Mouse (Mus musculus): ENCODE results near the gene Sun5. TPM values are rescaled to one million over a fixed set of nuclear protein-coding genes. Genes with fewer than 3 reads are reported as not detected.
A peak's percentile ranks its signal among the peaks of the same experiment; 100 is the strongest.
"Not testable (repeated sequence)": the region's sequence is repeated elsewhere in the genome, so short reads cannot be mapped to it uniquely, and the experiment has no call there.

Sun5 gene
- not detected for total RNA-seq (2021)

DNA sequence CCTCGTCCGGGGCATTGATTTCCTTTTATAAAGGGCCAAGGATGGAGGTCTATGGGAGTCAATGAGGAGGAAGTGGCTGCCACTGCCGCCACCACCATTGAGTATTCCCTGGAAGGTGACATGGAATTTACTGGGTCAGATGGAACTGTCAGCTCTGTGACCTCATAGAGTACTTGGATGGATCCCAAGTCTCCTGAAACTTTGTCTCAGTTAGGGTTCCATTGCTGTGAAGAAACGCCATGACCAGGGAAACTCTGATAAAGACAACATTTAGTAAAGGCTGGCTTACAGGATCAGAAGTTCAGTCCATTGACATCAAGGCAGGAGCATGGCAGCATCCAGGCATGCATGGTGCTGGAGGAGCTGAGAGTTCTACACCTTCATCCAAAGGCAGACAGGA is at the start of gene Sun5:
Gene Sun5 (minus strand): TSS at position 101 of the 400 bp plus-strand sequence.
- DNase-seq, result no peak
- intact Hi-C loops (cut with DNase I), result no loop called here

DNA sequence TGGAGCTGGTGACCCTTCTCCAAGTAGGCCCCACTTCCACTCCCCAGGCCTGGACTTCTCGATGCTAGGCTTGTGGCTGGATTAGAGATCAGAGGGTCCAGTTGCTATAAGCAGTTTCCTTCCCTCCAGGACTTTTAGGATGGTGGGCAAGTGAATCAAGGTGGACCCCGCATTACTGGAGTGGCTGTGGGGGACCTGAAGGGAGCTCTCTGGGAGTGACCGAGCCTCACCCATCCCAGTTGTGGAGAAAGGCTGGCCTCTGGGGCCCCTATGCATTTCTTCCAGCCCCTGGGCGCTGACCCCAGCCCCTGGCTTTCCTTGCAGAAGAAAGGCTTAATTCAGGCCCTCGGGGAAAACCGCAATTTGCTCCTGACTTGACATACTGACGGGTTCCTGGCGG is 47.0 kb upstream of the Sun5 start, which contains the start of gene Bpifb3:
Gene Bpifb3 (plus strand): TSS at position 301 of the 400 bp plus-strand sequence.
- no peak for DNase-seq
- intact Hi-C loops (cut with DNase I), result no loop called here

DNA sequence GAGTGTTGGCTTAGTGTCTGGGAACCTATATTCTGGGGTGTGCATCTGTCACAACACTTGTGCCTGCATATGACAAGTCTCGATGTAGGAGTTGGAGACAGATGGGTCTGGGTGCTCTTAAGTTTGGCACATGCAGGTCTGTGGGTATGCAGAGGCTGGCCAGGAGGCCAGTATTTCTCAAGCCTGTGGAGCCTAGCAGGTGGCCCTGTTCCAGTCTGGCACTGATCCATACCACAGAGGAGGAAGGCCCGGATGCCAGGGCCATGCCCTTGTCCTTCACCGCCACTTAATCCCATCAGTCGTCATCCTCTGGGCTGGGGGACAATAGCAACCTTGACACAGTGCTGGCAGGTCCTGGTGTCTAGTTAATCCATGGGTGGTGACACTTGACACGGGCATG is 43.3 kb upstream of the Sun5 start:
- peak; percentile 22 to 25 for DNase-seq
- intact Hi-C loops (cut with DNase I), result no loop called here

DNA sequence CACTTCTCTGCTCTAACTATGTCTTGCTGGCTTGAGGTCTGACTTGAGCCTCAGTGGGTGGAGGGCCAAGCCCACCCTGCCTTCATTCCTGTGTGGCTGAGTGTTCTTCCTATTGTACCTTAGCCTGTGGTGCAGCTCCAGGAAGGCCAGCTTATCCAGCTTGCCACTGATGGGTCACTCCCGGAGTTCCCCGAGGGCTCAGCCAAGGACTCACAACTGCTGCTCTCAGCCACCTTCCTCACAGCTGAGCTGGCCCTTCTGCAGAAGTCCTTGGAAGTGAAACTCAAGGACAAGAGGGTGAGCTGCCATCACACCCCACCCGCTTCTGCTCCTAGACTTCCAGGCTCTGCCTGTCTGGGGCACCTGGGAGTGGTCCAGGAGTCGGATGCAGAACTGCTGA is 35.7 kb upstream of the Sun5 start:
- no peak for DNase-seq
- intact Hi-C loops (cut with DNase I), result no loop called here

DNA sequence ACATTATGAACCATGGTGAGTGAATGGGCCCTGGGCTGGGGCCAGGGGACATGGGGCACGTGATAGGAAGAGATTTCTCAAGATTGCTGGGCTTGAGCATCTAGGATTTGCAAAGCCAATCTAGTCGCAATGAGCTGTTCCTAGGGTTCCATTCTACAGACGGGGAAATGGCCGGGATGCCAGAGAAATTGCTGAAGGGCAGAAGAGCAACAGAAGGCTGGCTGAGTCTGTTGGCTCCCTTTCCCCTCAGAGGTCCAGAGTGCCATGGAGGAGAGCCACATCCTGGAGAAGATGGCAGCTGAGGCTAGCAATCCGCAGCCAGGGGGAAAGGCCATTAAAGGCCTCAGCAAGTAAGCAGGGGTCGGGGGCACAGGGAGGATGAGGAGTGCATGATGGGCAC is 31.8 kb upstream of the Sun5 start:
- intact Hi-C loops (cut with DNase I), result no loop called here
- no peak for DNase-seq

DNA sequence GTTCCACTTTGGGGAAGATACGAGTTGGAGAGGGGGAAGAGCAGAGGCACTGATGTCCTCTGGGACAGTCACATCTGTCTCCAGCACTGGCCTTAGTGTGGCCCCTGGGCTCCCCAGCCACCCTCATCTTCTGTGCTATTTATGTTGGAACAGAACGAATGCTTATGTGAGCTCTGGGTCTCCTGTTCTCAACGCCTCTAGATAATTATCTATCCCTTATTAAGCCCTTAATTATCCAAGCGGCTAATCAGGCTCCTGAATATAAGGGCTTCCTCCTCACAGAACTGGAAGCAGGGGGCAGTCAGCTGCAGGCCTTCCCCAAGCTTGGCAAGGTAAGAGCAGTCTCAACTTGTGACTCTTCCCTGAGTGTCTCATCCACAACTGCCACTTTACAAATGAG is 29.2 kb upstream of the Sun5 start, which contains the start of gene Bpifb6:
Gene Bpifb6 (plus strand): TSS at position 301 of the 400 bp plus-strand sequence.
- no peak for DNase-seq
- intact Hi-C loops (cut with DNase I), result no loop called here

DNA sequence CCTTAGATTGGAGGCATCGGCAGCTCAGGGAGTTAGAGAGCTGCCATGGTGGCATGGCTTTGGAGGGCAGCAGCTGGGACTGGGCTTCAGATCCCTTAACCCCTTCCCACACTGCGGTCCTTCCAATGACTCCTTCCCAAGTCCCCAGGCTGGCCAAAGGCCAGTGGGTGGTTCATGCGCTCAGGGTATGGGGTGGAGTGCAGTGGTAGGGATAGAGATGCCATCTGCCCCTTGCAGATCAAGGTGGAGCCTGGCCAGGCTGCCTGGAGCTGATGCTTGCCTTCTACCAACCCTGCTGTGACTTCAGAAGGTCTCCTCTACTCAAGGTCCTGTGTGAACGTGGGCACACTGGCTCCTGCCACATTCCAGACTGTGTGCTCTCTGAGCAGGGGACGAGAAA is 28.2 kb upstream of the Sun5 start:
- intact Hi-C loops (cut with DNase I), result no loop called here
- DNase-seq, result no peak

DNA sequence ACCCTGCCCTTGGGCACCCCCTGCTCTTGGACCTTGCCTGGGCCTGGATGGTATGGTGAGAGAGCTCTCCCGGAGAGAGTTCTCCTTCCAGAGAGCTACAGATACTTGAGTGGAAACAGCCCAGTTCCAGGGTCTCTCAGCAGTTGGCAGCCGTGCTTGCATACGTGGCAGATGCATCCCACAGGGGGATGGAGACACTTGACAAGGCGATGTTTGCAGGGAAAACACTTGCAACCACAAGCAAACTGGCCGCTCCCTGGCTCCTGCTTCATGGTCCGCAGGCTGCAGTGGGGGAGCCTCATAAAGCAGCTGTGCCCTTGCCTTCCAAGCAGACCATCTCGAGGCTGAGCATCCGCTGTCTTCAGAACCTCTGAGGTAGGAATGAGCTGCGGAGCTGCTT is 3.9 kb upstream of the Sun5 start, which contains the start of gene Bpifb2:
Gene Bpifb2 (plus strand): TSS at position 301 of the 400 bp plus-strand sequence.
- intact Hi-C loops (cut with DNase I), result no loop called here
- no peak for DNase-seq

DNA sequence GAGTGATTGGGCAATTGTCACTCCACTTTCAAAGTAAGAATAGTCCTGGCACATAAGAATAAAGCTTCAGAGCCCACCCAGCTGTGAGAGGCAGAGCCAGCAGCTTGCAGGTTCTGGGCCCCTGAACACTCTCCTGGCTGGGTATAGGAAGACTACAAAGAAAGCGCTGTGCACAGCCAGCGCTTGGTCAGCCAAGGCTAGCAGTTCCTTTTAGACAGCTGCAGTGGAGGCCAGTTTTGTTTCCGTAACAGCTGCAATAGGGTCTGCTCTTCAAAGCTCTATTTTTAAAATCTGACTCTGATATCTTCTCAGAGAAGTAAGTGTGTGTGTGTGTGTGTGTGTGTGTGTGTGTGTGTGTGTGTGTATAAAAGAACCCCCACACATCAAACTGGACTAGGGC is 8.9 kb downstream of the Sun5 start:
- DNase-seq, result no peak
- intact Hi-C loops (cut with DNase I), result no loop called here

DNA sequence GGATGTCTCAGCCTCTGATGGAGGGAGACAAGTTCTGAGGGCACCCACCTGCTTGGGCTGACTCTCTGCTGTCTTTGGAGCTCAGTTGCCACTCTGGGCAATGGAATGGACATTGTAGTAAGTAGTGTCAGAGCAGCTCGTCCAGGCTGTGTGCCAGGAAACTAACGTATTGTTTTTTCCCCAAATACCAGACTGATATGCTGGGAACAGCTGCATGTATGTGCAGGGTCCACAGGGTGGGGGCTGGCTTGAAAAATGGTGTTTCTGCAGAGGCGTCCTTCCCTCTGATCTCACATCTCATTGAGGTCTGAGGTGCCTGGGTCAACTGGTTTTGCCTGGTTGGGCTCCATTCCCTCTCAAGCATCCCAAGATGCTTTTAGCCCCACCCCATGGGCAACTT is 10.2 kb downstream of the Sun5 start:
- no peak for DNase-seq
- intact Hi-C loops (cut with DNase I), result no loop called here

DNA sequence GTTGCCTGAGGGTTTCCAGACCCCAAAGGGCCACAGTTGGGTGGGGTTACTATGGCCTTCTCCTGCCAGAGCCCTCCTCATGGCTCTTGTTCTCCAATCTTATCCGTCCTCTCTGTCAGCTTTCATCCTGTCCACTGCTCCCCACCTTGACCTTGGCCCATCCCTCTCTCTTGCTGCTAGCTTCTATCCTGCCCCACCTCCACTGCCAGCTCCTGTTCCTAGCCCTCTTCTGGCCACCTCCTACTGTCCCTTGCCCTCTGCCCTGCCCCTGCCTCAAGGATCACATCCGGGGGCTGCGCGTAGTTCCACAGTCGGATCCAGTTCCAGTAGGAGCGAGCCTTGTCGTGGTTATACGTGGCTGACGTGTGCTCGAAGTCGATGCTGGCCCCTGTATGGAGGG is 10.6 kb downstream of the Sun5 start:
- no peak for DNase-seq
- intact Hi-C loops (cut with DNase I), result no loop called here

DNA sequence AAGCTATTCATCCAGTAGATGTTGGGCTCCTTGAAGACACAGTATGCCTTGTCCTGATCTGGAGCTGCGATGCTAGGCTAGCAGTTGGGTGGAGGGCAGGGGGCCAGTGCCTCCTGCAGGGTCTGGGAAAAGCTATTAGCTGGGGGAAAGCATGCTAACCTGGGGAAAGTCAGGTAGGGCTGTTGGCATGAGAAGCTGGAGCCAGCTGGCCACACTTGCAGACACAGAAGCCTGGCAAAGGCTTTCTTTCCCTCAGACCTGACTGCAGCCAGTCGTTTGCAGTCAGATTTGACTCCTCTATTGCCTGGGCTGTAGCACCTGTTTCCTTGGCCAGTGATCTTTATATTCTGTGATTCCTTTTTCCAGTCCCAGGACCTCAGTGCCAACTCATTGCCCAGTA is 11.3 kb downstream of the Sun5 start:
- no peak for DNase-seq
- intact Hi-C loops (cut with DNase I), result no loop called here

DNA sequence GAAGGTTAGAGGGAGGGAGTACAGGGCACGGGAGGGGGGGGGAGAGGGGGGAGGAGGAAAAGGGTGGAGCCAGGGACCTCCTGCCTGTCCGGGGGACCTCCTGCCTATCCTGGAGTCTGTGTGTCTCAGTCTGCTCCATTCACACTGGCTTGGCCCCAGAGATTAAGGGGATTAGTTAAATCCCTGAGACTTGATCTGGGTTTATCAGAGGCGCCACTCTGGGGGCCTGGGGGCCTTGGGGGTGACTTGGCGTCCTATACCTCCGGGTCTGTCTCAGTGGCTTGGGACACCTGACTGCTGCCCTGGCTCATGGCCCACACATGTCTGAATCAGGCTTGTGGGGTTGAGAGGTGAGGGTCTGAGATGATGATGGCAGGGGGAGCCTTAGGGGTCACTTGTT is 17.3 kb downstream of the Sun5 start:
- DNase-seq, result no peak
- intact Hi-C loops (cut with DNase I), result loop anchor here (5.0 kb wide), 1 partner anchor 46 kb away; no protein-coding TSS in a partner anchor

DNA sequence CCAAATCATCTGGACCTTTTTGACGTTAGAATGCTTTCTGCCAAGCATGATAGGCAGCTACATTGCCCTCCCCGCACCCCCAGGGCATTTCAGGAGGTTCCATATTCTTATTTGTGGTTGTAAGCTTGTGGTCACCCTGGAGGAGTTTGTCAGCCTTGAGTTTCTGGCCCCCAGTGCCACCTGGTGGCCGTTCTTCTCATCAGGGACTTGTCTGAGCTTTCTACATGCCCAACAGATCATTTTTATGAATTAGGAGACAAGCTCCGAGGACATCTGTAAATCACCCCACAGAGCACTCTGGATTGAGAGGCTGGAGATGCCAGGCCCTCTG is 19.9 kb downstream of the Sun5 start:
- intact Hi-C loops (cut with DNase I), result loop anchor here (1.0 to 5.0 kb wide), 3 partner anchors 44 to 182 kb away; no protein-coding TSS in a partner anchor
- DNase-seq, result peak; percentile 28 to 53

DNA sequence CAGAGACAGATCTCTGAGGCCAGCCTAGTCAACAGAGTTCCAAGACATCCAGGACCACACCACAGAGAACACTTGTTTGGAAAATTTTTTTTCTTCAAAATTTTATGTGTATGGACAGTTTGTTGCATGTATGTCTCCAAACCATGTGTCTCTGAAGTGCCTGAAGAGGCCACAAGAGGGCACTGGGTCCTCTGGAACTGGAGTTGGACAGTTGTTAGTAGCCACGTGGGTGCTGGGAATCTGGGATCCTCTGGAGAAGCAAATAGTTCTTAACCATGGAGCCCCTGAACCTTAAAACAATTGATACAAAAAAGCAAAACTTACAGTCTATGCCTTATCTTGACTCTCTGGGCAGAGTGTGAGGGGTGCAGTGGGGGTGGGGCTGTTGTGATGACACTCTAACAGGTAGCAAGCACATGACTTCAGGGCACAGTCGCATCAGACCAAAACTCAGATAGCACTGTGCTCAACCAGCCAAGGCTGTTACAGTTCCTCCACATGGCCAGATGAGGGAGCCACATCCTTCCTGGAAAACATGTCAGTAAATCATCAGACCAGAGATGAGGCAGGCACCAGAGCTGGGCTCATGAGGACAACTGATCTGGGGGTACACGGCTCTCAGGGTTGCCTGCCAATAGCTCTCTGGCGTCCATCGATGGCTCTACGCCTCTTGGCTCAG is 20.4 kb downstream of the Sun5 start:
- no peak for DNase-seq
- intact Hi-C loops (cut with DNase I), result loop anchor here (1.0 to 5.0 kb wide), 3 partner anchors 43 to 182 kb away; no protein-coding TSS in a partner anchor

DNA sequence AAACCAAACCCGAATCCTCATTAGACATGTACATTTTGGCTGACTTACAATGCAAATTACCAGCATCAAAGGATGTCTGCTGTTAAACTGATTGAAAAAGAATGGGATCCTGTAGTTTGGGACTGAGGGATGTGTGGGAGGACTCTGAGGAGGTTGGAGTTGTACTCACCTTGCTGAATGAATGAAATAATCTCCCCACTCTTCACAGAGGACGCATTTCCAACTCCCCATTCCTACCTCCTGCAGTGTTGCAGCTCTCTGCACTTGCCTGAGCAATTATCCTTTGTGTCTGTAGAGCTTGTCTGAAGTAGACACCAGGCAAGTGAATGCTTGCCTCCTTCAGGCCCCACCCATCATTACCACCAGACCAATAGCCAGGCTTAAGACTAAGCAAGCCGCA is 22.5 kb downstream of the Sun5 start:
- intact Hi-C loops (cut with DNase I), result no loop called here
- no peak for DNase-seq

DNA sequence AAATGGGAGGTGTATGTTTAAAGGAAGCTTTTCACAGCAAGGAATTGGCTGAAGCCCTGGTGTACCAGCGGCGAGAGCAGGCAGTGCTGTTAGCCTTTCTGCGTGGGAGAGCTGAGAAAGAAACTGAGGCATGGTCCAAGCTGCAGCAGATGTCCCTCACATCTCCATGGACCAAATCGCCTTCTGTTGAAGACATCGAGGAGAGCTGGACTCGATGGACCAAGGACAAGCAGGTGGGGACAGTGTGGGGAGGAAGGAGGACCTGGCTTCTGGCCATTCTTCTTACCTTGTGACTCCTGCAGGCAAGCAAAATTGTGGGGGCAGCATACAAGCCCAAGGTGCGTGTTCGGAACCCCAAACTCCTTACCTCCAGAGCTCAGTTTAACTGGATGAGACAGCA is 28.0 kb downstream of the Sun5 start:
- intact Hi-C loops (cut with DNase I), result no loop called here
- DNase-seq, result no peak

DNA sequence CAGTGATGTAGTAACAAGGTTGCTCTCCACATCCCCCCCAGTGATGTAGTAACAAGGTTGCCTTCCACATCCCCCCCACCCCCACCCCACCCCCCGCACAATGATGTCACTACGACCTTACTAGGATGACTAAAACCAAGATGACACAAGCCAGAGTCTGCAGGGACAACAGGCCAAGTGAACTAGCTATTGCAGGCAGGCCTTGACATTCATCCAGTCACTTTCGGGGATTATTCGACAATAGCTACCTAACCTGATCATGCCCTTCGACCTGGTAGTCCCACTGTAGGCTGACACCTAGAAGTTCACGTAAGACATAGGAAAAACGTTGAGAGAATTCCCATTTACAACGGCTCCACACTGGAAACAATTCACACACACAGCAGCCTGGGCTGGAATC is 37.6 kb downstream of the Sun5 start:
- DNase-seq, result no peak
- intact Hi-C loops (cut with DNase I), result no loop called here

DNA sequence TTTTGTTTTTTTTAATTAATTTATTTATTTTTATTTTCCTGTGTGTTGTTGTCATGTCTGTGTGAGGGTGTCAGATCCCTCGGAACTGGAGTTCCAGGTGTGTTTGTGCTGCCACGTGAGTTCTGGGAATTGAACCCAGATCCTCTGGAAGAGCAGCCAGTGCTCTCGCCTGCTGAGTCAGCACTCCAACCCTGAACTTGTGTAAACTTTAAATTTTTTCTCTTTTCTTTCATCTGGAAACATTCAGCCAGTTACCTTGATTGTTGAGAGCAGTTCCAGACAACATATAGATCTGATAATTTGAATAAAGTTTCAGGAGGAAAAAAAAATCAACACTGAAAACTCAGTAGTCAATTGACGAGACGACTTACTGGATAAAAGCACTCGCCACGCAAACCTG is 42.2 kb downstream of the Sun5 start:
- no peak for DNase-seq
- intact Hi-C loops (cut with DNase I), result no loop called here

DNA sequence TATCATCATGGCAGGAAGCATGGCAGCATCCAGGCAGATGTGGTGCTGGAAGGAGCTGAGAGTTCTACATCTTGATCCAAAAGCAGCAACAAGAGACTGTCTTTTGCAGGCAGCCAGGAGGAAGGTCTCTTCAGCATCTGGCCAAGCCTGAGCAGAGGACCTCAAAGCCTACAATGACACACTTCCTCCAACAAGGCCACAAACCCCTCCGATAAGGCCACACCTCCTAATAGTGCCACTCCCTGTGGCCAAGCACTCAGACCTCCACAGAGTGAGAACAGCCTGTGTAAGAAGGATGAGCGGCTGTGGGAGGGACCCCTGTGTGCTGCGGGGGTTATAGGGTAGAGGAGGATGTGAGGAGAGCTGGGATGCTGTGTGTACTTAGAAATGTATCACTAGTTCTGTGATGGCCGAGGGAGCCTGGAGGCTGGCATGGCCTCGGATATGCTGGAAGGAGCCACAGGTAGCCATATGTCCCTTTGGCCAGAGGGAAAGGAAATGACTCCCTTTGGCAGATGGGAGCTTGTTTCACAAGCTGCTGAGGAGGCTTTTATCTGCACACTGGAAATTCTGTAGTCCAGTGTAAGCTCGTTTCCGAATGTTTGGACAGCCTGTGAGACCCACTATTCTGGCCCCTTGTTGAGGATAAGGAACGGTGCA is 43.6 kb downstream of the Sun5 start:
- no peak for DNase-seq
- intact Hi-C loops (cut with DNase I), result no loop called here

DNA sequence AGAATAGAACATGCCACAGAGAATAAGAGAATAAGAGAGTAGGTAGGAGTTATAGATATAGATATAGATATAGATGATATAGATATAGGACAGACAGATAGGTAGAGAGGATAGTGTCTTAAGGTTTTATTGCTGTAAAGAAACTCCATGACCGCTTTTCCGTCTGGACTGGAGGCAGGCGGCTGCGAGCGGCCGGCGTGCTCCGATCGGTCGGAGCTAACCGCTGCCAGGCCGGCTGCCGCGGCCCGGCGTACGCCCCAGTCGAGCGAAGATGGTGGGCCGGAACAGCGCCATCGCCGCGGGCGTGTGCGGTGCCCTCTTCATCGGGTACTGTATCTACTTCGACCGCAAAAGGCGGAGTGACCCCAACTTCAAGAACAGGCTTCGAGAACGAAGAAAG is 45.0 kb downstream of the Sun5 start:
- intact Hi-C loops (cut with DNase I); DNase-seq: not testable (repeated sequence)

DNA sequence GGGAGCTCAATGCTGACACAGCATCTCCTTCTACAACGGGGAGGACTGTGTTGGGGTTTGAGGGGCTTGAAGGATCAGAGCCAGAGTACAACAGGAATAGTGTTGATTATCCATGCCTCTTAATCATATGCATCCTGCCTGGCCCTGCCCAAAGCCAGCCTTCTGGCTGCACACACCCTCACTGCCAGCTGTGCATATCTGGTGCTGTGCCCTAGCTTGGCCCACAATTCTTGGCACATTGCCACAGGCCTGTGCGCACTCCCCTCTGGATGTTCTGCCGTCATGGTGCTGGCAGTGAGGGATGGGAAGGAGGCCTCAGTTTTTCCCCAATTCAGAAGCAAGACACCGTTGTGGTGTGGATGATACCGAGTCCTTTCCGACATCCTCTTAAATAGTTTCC is 46.3 kb downstream of the Sun5 start:
- intact Hi-C loops (cut with DNase I), result no loop called here
- no peak for DNase-seq

Data from heart, postnatal 36 days (tissue).